Mouse (Mus musculus) frontal cortex, postnatal 10 days (tissue): ENCODE results near the gene A930002H24Rik.
A peak's percentile ranks its signal among the peaks of the same experiment; 100 is the strongest.
"Not testable (repeated sequence)": the region's sequence is repeated elsewhere in the genome, so short reads cannot be mapped to it uniquely, and the experiment has no call there.

Experiments
- DNase-seq, 2 experiments: peaks; one replicate each; pipeline ENCODE4 v3.0.0; 2022; ENCODE audit warnings: low spot score in 2 of 2, mixed read lengths in 1 of 2

Gene A930002H24Rik

GRCm38 (mm10) chr17:63863647-63864149, at the start of gene A930002H24Rik:
TSS of gene A930002H24Rik (minus strand) at chr17:63863791.
- DNase-seq = peak; percentile 99

DNA sequence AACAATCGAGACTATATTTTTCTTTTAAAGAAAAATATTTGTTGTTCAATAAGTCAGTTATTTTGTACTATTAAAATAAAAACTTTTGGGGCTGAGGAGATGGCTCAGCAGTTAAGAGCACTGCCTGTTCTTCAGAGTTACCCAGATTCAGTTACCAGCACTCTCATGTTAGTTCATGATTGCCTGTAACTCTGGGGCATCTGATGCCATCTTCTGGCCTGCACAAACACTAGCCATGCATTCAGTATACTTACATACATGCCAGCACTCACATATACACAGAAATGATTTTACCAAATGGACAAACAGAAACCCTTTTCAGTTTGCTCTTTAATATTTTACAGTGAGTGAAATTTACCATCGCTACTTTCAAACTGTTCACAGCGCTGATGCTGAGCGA, 45.7 kb upstream of the A930002H24Rik start:
- DNase-seq = no peak

- DNase-seq = no peak
Observed at GRCm38 (mm10) chr17:63897050-63897449, 33.5 kb upstream of the A930002H24Rik start.

DNA sequence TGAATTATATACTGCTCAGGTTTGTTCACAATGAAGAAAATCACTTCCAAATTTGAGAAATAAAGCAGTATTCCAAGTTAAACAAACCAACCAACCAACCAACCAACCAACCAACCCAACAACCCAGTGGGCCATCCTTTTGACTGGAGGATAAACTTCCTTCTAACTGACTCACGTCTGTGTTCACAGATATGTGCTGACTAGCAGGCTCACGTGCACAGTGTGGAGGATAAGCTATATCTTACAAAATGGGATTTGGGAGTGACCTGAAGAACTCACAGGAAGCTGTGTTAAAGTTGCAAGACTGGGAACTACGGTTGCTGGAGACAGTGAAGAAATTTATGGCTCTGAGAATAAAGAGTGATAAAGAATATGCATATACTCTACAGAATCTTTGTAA, 32.2 kb upstream of the A930002H24Rik start:
- DNase-seq = no peak

DNA sequence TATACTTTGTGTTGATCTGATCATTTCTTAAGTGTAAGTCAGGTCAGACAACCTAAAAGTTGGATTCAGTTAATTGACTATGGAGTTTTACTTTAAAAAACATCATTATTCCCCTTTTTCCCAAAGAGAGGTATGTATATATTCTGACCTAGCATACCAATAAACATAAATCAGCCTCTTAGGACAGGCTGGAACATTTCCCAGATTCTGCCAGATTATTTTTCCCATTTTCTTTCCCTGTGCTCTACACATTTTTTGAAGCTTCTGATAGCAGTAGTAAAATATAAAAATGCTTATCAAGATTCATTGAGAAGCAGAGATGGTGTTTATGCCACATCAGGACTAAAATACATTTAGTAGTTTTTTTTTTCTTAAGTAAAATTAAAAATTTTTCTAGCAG, 27.0 kb upstream of the A930002H24Rik start:
- DNase-seq = no peak

DNA sequence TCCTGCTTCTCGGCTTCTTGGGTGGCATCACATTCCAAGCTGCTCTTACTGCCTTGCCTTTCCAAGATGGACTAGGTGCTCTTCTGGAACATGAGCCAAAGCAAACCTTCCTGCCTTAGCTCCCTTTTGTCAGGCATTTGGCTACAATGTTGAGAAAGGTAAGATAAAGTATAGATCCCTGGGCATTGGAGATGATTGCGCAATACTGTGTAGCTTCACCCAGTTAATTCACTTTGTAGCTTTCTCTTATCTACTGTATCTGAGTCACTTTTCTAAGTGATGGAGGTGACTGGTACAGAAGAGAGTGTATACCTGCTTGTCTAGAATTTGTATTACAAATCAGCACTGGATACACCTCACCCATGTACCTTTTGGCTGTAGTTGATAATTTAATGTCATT, 23.4 kb upstream of the A930002H24Rik start:
- DNase-seq = no peak

GRCm38 (mm10) chr17:63880009-63880408, 16.4 kb upstream of the A930002H24Rik start:
- no peak for DNase-seq

GRCm38 (mm10) chr17:63878889-63879288, 15.3 kb upstream of the A930002H24Rik start:
- no peak for DNase-seq

DNA sequence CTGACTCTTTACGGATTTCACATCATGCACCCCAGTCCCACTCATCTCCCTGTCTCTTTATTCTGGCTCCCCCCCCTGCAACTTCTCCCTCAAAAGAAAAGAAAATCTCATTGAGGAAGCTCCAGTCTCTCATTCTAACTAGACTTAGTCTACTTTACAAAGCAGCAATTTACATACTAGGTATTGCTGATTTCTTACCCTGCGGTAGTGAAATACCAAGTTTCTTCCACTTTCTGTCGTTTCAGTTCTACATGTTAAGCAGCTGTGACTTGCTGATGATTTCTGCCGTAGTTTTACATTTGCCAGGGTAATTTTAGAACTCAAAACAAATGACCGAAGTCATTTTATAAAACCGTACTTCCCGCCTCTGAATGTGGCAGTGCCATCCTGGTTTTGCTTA, 8.2 kb upstream of the A930002H24Rik start:
- DNase-seq = no peak

DNA sequence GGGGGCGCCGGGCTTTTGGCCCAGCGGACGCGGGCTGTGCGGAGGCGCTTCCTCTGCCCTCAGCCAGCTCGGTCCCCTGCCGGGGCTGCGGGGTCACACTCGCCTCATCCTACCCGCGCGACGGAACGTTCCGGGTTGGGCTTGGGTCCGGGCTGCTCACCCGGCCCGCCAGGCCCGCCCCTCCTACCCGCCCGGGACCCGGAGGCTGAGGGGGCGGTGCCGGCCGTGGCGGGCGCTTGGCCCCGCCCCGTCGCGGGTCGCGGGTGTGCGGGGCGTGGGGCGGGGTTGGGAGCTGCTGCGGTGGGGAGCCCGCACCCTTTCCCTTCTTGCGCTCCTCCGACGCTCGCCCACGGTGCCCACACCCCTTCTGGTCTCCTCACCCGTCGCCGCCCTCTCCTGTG, 580 bp upstream of the A930002H24Rik start:
- no peak for DNase-seq

GRCm38 (mm10) chr17:63863012-63863630, 470 bp downstream of the A930002H24Rik start, which contains the start of gene Fer:
TSS of gene Fer (plus strand) at chr17:63863062.
- no peak for DNase-seq

DNA sequence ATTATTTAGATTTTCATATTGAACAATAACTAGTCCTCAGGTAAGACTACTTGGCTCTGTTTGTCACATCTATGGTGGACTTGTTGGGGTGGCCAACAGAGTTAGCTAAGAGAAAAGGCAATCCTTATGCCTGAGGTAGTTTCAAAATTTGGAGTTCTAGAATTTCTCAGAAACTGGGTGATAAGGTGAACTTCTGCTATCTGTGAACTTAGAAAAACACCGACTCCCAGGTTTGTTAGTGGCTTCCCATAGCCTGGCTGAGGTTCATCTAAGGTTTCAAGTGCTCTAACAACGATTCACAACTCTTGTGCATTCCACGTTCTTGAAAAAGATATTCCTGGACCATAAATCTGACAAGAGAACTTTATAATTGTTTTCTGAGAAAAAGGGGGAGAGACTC, 1.2 kb downstream of the A930002H24Rik start:
- no peak for DNase-seq

- no peak for DNase-seq
Observed at GRCm38 (mm10) chr17:63860988-63861387, 2.6 kb downstream of the A930002H24Rik start.

DNA sequence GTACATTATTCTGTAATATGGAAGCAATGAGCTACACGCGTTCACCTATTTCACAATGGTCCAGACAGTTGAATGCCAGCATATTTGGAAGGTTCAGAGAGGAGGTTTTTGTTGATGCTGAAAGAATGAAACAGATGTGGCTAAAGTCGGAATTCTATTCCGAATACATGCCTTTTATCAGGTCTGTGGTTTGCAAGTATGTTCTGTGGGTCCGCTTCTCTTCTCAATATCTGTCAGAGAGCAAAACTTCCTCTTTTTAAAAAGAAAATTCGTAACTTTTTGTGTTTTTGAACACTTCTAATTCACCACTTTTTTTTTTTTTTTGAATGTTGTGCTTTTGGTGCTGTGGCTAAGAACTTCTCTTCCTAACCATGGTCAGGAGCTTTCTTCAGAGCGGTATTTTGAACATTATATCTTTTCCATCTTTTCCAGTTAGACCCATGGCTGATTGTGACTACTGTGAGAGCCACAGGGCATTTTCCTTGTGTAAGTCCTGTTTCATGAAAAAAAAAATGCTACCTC, 6.5 kb downstream of the A930002H24Rik start:
- no peak for DNase-seq

DNA sequence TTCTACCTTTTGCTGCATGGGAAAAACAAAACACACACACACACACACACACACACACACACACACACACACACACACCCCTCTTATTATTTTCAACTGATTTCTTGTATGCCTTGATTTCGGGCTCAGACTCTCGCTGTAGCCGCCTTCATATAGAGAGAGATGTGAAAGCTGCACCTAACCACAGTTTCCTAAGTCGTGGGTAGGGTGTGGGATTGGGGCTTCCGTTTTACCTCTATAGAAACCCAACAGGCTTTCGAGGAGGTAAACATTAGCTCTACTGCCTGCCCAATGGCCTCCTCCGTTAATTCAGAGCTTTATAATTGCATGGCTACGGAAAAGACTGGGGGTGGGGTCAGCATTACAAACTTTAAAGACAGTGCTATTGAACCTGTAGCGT, 13.6 kb downstream of the A930002H24Rik start:
- DNase-seq = no peak

- peak; percentile 73 to 78 for DNase-seq
Observed at GRCm38 (mm10) chr17:63849566-63849965, 14.0 kb downstream of the A930002H24Rik start.

GRCm38 (mm10) chr17:63849151-63849550, 14.4 kb downstream of the A930002H24Rik start:
- no peak for DNase-seq

GRCm38 (mm10) chr17:63845766-63846165, 17.8 kb downstream of the A930002H24Rik start:
- not testable (repeated sequence) for DNase-seq

GRCm38 (mm10) chr17:63844936-63845335, 18.7 kb downstream of the A930002H24Rik start:
- DNase-seq = no peak

DNA sequence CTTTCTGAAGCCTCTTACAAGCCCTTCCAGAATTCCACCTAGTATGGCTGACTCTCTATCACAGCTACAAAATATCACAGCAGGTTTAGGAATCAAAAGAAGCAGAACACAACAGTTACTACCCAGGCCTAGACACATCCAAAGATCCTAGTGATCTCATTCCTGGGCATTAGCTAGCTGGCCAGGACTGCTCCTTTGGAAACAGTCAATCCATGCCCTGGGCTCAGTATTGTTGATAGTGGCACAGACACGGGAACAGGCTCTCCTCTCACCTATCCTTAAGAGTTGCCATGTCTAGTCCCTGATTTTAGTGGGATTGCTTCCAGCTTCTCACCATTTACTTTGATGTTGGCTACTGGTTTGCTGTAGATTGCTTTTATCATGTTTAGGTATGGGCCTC, 21.4 kb downstream of the A930002H24Rik start:
- DNase-seq = no peak

DNA sequence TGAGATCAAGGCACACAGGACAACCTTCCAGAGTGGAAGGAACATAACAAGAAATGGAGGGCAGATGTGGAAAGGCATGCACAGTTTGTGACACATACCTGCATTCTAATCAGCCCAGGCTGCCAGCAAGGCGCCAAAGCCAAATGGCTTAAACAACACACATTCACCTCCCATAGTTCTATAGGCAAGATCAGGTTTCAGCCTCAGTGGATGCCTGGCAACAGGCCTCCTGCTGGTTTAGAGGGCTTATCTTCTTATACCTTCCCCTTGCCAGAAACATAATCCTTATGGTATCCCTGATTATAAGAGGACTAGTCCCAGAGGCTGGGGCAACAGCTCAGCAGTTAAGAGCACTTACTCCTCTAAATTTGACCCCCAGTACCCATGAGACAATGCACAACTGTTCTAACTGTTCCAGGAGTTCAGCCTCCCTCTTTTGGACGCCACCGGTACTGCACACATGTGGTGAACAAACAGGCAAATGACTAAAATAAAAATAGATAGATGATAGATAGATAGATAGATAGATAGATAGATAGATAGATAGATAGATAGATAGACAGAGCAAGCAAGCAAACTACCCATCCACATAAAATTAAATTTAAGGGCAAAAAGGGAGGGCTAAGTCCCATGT, 23.8 kb downstream of the A930002H24Rik start:
- DNase-seq = no peak

DNA sequence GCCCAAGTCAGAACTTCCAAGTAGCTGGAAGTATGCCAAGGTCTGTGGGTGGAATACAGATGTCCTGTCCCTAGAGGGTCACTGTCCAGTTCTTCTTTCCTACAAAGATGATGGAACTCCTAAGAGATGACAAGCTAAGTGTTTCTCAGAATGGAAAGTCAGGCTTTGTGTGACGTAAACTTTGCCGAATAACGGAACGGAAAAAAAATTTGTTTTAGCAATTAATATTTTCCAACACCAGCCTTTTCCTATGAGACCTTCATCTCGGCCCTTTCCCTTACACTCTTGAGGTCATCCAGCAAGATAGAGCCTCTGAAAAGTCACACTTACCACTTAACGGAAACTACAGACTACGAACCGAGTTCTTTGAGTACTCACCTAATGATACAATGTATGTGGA, 25.4 kb downstream of the A930002H24Rik start:
- DNase-seq = no peak

GRCm38 (mm10) chr17:63836641-63837040, 26.9 kb downstream of the A930002H24Rik start:
- DNase-seq = no peak
